Mouse (Mus musculus) frontal cortex, adult (tissue): ENCODE measurements around the gene Nxf1.
A peak's percentile ranks its signal among the peaks of the same experiment; 100 is the strongest.

Experiments
- ATAC-seq: cut with Nextera tagmentation; 2 replicates; pipeline ENCODE4 v1.9.2; 2017; ENCODE audit warnings: mild to moderate bottlenecking, moderate library complexity, mixed read lengths; ENCODE audit not compliant: low TSS enrichment

Gene Nxf1

DNA sequence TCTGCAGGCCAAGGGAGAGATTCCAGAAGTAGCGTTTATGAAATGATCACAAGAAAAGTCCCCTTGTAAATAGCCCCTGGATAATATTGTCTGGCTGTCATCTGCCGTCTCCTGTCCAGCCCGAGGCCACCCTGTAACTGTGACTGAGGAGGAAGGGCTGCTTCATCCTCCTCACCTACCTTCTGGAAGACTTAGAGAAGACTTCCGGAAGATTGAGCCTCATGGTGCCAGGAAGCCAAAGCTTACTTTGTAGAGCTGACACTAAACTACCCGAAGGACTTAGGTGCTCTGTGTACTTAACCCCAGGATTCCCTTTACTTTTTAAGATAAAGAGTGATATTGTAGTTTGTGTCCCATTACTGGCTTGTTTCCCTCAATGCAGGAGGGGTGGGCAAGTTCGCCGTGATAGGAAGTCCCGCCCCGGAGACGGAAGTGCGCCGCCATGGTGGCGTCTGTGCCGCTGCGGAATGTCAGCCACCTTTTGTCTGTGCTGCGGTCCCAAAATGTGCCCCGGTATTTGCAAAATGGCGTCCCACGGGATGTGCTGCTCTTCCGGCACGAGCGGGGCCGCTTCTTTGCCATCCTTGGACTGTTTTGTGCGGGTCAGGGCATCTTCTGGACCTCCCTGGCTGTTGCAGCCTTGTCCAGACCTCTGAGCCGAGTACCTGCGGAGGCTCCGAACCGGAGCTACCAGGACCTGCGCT is 13.8 kb downstream of the Nxf1 start, which contains the start of gene Tmem223:
Gene Tmem223 (plus strand): TSS at position 430 of the 704 bp plus-strand sequence.
- peak; percentile 53; the same call in 1 of the 2 replicates for ATAC-seq

DNA sequence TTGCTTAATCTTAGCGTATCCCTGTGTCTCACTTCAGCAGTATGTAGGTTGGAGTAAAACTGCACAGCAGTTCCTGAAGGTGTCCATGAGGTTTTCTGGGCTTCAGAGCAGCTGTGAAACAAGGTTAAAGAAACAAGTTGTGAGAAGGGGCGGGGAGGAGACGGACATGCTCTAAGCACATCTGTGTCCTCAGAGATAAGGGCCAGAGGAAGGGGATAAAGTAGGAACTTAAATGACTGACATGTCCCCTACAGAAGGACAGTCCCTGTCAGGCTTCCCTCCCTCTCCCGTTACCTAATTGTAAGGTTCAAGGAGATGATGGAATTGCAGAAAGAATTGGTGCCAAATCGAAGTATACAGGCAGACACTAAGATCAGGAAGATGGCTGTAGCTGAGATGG is 16.1 kb downstream of the Nxf1 start:
- ATAC-seq = no peak

DNA sequence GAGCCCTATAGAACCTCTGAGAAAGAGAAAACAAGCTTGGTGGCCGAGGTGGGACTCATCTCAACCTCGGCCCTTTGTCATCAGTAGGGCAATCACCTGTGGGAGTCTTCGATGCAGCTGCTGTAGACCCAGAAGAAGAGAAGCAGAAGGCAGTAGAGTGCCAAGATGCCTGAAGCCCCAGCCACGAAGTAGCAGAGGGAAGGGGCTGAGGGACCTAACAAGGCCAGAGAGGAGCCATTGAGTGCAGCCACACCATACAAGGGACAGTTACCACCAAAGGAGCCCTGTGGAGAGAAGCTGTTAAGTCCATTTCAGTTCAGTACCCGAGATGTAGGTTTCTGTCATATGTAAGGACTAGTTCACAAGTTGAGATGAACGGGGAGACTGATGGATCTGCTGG is 16.5 kb downstream of the Nxf1 start:
- no peak for ATAC-seq

DNA sequence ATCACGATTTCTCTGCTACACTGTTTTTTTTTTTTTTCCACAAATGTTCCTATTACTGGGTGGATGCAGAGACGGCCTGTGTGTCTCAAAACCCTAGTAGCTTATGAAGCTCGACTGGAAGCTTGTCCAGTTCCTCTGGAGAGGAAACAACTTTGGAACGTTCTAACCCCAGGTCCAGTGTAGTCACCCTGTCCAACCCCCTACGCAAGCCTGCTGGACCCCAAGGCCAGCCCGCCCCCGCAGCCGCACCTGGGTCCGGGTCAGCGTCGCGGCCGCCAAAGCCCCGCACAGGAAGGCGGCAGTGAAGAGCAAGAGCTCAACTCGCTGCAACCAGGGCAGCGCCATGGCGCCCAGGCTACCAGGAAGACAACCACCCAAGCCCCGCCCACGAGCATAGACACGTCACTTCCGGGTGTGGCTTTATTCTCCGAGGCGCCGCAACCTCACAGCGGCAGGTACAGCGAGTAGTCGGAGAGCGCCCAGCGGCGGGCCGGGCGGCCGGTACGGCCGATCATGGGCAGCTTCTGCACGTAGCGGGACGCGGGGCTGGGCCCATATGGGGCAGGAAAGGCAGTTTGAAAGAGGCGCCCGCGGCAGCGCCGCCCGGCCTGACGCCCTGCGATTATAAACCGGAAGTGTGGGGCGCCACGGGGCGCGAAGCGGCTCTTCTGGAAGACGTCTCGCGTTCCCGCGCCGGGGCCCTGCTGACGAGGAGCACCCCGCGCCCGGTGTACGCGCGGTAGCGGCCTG is 17.4 kb downstream of the Nxf1 start, which contains the start of gene Tmem179b:
Gene Tmem179b (minus strand): TSS at position 382 of the 750 bp plus-strand sequence.
- peak; percentile 85 for ATAC-seq

DNA sequence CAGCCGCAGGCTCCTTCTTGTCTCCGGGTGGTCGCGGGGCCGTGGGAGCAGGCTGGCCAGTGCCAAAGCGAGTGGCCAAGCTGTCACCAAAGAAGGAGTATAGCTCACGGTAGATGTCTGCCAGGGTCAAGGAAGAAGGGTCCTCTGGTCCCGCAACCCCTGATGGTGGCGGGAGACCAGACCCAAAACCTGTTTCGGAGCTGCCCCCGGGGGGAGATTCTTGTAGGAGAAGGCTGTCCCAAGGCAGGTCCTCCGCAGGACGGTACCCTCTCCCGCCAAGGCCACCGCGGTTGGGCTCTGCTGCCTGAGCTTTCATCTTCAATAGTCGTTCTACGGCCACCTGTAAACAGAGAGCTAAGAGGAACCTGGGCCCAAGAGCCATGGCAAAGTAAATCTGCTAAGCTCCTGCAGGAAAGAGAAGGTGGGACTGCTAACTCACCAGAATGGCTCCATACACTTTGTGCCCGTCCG is 18.1 kb downstream of the Nxf1 start:
- no peak for ATAC-seq

DNA sequence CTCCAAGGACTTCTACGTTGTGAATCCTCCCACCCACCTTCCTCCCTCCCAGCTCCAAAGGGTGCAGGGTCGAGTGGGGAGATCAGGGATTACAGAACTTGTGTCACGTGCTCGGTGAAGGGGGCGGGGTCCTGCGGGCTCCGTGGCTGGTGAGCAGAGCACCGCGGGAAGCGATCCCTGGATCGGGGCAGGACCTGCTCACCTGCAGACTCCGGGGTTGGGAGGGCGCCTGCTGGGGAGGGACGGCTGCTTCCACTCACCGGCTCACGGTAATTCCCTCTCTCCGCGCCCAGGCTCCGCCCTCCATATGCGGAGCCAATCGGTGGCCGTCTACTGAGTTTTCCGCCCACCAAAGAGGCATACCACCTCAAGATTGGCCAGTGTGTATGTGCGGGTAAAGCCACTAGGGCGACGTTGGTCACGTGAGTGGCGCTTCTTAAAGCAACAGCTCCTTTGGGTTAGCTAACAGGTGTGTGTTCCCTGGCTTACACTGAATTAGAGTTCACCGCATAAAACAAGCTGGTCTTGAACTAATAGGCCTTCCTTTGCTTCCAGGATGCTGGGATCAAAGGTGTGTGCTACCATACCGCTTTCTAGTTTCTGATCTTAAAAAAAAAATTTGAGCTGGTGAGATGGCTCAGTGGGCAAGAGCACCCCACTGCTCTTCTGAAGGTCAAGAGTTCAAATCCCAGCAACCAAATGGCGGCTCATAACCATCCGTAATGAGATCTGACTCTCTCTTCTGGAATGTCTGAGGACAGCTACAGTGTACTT is 29.3 kb downstream of the Nxf1 start, which contains the start of gene Taf6l:
Gene Taf6l (minus strand): TSS at position 410 of the 774 bp plus-strand sequence.
- ATAC-seq = peak; percentile 98

DNA sequence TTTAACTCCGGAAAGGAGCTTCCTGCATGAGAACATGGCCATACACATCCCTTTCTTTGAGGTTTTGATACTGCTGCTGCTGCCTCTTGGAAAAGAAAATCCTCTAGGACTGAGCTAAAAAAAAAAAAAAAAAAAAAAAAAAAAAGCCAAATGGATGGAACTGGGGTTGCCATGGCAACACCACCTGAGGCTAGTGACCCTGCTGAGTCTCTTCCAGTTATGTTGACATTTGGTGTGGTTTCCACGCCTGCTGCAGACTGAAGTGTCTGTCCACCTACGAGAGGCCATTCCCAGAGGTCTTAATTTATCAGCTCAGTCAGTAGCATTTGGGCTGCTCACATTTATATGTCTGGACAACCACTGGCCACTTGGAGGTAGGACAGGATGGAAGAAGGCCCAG is 31.6 kb downstream of the Nxf1 start:
- ATAC-seq = no peak

DNA sequence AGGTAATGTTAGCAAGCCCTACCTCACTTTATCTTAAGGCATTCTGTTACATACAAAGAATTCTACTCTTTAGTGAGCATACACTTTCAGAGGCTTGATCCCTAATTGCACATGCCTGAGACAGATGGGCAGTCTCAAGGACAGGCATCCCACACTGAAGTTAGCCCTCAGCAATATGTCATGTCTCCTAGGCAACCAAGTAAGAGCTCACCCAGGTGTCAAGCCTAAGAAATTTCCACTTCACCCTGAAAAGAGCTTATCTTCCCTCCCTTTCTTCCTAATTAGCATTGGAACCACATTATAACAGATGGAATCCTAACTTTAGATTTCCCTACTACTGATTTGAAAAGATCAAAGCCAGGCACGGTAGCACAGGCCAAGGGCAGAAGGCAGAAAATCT is 32.3 kb downstream of the Nxf1 start:
- ATAC-seq = peak; percentile 51

DNA sequence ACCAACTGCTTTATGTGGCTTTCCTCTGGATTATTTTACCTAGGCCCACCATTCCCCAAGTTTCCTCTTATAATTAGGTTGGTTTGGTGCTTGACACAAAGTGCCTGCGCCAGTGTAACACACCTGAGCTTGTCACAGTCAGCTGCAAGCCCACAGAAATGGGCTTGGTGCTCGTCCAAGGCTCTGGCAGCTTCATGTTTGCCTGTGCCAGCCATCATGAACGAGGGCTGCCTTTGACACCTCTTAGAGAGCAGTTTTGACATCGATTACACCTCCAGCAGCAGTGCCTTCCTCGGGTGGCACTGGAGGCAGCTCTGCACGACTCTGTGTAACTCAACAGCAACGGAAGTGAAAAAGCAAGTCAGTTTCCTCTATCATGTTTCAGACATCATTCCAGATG is 33.3 kb downstream of the Nxf1 start:
- ATAC-seq = no peak

DNA sequence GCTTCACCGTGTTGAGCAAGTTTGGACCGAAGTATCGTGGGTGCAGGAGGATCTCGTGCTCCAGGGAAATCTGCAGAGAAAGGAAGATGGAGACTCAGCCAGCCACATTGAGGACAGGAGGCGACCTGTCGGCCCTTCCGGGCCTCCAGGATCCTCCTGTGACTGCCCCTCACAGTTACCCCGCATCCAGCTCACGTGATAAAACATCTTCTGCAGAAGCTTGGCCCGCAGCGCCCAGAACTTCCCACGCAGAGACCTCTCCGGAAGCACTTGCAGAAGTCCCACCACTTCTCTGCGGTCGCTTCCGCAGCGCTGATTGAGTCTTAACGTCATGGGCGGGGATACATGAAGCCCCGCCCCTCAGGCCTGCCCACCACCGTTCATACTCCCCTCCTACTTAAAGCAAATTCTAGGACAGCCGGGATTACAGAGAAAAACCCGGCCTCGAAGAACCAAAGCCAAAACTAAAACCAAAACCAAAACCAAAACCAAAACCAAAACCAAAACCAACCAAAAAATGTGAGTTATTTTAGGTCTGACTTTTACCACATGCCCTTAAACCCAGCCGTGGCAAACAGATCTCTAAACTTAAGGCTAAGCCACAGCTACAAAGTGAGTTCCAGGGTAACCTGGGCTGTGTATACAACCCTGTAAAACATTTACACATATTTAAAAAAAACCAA is 41.5 kb downstream of the Nxf1 start, which contains the start of gene Polr2g:
Gene Polr2g (minus strand): TSS at position 314 of the 683 bp plus-strand sequence.
- ATAC-seq = peak; percentile 80

DNA sequence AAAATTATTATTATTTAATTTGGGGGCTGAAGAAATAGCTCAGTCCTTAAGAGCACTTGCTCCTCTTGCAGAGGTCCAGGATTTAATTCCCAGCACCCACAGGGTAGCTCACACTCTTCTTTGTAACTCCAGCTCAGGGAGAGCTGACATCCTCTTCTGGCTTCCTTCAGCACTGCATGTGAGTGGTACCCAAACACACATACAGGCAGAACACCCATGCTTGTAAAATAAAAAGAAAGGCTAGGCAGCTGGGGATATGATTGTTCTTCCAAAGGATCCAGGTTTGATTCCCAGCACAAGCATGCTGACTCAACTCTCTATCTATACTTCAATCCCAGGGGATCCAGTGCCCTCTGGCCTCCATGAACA is 42.1 kb downstream of the Nxf1 start:
- ATAC-seq = no peak

DNA sequence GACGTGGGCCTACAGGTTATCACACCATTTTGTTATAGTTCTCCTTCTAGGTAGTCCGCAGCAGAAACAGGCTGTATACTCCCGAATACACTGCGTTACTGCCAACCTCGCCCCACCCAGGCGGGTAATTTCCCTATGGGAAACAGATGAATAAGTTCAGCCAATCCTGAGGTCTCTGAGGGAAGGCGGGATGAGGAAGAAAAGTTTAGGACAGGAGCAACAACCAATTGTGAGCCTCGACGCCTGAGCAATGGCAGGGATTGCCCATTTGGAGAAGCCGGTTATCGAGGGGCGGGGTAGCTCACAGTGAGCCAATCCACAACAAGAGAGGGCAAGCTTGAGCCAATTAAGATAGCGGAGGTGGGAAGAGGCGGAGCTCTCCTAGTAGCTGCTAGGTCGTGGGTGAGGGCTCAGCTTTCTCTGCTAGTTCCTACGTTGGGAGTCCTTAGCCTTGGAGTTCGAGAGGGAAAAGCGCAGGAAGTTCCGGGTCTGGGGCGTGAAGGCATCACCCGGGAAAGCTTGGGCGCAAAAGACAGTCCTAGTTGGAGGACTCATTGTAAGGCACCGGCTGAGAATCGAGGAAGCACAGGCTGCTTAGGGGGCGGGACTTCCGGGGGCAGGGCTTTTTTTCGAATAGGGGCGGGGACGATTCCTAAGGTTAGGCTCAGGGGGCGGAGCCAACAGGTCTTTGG is 45.4 kb downstream of the Nxf1 start, which contains the start of gene Zbtb3:
Gene Zbtb3 (plus strand): TSS at position 426 of the 692 bp plus-strand sequence.
- peak; percentile 91 for ATAC-seq

DNA sequence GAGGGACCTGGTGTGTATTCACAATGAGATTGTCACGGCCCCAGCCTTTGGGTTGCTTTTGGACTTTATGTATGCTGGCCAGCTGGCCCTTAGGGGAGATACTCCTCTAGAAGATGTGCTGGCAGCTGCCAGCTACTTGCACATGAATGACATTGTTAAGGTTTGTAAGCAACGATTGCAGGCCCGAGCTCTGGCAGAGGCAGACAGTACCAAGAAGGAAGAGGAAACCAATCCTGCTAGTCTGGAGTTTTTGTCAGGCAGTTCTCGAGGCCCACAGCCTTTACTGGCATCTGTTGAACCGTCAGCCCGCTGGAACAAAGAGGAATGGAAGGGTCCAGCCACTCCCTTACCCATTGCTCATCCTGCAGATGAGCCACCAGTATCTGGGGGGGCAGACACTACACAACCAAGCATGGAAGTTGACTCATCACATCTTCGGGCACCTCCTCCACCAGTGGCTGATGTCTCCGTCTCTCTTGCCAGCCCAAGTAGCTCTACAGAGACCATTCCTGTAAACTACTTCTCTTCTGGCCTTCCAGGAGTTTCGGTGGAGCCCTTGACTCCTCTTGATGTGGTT is 46.4 kb downstream of the Nxf1 start:
- no peak for ATAC-seq

DNA sequence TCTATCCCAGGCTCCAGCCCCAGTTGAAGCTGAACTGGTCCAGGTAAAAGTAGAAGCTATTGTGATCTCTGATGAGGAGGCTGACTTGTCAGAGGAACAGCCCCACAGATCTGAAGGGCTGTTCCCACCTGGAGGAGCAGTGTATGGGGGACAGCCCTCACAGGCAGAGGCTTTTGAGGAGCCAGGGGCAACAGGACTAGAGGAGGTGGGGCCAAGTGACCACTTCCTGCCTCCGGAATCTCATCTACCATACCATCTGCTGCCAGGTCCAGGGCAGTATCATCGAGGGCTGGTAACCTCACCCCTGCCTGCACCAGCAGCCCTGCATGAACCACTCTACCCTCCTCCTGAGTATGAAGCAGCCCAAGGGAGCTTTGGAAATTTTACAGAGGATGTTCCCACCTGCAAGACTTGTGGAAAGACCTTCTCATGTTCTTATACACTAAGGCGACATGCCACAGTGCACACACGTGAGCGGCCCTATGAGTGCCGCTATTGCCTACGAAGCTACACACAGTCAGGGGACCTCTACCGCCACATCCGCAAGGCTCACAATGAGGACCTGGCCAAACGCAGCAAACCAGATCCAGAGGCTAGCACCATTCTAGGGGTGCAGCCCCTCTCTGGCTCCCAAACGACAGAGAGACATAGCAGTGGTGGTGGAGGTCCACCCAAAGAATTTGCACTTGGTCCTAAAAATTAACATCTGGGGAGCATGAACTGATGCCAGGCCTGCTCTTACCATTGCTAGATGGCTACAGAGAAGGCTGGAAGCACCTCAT is 47.2 kb downstream of the Nxf1 start:
- no peak for ATAC-seq

DNA sequence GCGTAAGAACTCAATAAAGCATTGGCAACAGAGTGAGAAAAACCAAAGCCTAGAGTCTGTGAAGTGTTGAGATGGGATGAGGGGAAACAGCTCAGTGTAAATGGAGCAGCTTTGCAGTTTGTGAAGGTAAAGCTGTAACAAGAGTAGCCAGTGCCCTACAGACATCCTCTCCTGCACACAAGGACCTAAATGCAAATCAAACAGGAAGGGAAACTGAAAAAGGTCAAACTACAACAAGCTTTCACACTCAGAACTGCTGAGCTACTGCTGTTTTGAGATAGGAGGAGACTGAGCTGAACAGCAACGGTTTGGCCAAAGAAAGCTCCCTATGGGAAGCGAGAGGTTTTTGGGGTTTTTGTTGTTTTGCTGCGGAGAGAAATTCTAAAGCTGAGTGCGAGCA is 49.9 kb downstream of the Nxf1 start:
- no peak for ATAC-seq

DNA sequence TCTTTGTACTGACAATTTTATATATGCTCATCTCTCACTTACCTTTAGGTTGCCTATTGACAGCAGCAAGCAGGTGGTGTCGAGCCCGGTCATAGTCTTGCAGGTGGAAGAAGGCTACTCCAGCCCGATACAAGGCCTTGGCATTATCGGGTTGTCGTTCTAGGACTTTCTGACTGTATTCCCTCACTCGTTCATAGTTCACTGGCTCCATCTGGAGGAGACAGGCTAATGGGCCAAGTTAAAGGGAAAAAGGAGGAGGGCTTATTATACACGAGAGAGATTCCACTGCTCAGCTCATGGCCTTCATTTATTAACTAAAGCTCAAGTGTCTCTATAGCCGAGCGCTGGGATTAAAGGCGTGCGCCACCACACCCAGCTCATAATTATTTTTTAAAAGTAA is 58.9 kb downstream of the Nxf1 start:
- no peak for ATAC-seq

DNA sequence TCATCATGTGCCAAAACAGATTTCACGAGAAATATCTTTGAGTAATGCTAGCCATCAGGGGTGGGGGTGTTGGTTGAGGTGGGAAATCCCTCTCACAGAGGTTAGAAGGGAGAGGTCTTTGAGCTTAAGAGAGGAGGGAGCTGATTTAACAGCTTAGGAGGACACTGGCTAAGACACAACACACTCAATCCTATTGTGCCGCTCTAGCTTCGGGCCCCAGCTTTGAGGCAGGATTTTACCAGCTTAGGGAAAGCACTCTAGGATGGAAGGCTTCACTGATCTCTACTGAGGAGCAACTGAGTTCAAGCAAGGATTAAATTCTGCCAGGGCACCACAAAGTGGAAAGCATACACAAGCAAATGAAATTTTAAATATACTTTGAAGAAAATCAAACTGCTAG is 60.1 kb downstream of the Nxf1 start:
- no peak for ATAC-seq

DNA sequence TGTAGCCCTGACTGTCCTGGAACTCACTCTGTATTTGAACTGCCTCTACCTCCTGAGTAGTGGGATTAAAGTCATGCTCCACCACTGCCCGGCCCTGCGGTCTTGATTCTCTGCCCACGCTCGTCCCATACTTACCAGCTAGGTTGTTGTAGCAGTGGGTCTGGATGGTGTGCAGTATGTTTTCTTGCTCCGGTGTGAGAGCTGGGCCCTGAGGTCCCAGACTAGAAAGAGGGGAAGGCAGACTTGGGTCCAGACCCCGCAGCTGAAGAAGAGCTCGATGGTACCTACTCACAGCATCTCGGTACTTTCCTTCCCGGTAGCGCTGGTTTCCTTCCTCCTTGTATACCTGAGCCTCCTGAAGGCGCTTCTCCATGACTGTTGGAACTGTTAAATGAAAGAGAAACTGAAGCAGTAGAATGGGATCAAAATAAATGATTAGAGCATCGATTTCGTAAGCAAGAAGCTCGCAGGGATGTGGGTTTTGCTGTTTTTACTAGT is 61.5 kb downstream of the Nxf1 start:
- no peak for ATAC-seq

DNA sequence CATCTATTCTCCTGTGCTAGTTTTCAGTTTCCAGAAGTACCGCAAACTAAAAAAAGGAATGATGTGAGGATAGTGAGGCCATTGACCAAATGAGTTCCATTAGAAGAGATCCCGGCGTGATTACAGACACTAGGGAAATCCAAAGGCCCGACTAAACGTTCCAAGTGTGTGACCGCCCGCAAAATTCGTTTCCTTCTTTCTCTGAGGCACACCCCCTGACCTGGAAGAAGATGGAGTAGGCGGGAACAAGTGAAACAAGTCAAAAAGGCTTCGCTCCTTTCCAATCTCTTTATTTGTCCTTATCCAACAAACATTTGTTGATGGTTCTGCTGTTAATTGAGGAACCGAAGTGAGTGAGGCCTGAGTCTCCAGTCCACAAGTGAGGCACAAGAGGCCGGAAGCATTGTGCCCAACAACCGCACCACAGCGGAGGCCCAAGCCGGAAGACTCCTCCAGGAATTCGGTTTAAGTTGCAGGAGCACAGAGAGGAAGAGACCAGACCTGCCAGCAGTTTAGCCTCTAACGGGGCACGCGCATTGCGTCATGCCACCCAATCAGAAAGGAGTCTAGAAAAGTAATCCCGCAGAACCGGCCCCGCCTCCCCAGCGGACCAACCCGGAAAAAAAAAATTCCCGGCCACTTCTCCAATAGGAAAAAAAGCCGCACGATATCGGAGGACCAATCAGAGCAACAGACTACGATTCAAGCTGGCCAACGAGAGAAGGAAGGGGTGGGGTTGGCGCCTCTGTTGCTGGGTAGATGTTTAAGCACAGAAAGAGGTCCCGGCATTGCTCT is 62.1 kb downstream of the Nxf1 start, which contains the start of gene Ttc9c:
Gene Ttc9c (minus strand): TSS at position 533 of the 795 bp plus-strand sequence.
- peak; percentile 83 for ATAC-seq
